Mouse (Mus musculus) lung, postnatal 36 days (tissue): Measurements from ENCODE around the gene Immp2l.

Experiments used
- DNase-seq: peaks from one replicate; pipeline ENCODE4 v3.0.0; 2022; ENCODE audit warnings: mixed read lengths

Immp2l gene

DNA sequence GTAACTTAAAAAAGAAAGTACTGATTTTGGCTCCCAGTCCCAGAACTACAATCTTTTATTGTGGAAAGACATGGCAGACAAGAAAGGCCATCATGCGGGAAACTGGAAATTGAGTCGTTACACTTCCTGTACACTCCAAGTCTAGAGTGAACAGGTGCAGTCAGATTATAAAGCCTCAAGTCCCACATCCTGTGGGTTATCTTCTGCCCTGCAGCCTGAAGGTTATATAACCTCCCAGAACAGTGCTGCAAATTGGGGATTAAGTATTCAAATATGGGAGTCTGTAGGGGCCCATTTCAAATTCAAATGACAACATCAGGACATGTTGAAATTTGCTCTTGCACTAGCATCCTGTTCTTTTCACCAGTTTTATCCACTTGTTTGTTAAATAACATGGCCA is 301.9 kb downstream of the Immp2l start:
- no peak for DNase-seq

GRCm38 (mm10) chr12:41330988-41331671 is 307.2 kb downstream of the Immp2l start:
- no peak for DNase-seq

DNA sequence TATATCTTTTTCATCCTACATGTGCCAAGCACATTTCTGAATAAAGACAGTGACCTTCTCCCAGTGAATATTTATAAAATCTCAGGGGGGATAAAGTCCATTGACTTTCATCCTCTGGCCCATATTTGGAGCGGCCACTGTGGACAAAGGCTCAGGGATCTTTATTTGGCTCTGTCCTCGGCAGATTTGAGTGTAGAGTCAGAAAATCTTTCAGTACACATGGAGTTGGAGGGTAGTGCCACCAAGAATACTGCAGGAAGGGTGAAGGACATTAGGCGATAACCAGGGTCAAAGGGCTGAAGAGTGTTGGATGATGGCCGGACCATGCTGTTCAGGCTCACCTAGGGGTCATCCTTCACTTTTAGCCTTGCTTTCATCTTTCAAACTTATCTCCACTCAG is 321.7 kb downstream of the Immp2l start:
- DNase-seq, result no peak

GRCm38 (mm10) chr12:41347494-41347893 is 323.6 kb downstream of the Immp2l start:
- no peak for DNase-seq

- DNase-seq, result no peak
Measured at GRCm38 (mm10) chr12:41349386-41349785, 325.5 kb downstream of the Immp2l start.

DNA sequence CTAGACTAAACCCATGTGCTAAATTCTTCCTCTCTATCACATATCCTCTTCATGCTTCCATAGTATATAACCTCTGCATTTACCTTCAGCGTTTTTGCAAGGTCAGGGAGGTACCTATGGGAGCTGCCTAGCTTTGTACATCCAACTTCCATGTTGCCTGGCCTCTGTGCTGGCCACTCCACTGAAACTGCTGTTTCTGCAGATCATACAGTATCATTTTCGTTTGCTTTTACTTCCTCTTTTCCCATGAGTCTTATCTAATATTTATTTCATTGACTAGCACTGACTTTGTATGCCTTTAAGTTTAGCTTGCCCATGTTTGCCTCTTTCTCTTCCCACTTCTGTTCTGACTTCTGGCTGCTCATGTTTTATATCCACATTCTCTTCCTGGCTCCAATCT is 325.9 kb downstream of the Immp2l start:
- DNase-seq, result no peak

DNA sequence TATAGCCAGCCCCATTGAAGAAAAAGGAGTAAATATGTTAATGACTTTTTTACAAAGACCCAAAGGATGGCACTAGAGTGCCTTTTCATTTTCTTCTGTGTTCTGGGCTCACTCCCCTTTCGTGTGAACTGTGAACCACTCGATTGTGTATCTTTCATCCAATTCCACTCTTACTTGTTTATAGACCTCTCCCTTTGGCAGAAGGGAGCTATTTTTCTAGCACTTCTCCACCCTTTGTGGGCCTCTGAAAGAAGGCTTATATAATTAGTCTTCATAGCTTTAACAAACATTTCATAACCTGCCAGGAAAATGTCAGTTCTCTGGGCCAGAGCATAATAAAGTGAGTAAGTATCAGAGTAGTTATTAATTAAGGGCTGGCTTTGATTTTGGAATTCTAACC is 327.4 kb downstream of the Immp2l start:
- peak; percentile 3 for DNase-seq

- DNase-seq, result no peak
Measured at GRCm38 (mm10) chr12:41354857-41355256, 331.0 kb downstream of the Immp2l start.

- DNase-seq, result no peak
Measured at GRCm38 (mm10) chr12:41356040-41356439, 332.1 kb downstream of the Immp2l start.

DNA sequence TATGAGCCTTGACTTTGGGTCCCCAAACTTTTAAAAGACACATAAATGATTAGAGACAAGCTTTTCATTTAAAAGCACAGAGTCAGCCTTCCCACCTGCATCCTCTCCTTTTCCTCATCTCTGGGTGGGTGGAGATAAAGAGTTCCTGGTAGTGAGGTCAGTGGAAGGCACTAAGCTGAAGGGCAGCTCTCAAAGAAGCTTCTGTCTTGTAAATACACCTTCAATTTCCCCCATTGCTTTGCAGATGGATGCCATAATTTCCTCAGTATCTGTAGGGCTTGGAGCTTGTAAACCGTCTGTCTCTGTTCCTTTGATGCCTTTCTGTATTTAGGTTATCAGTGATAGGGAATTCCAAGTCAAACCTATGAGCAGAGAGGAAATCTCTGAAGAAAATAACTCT is 362.8 kb downstream of the Immp2l start:
- DNase-seq, result no peak

GRCm38 (mm10) chr12:41394231-41394630 is 370.3 kb downstream of the Immp2l start:
- no peak for DNase-seq

DNA sequence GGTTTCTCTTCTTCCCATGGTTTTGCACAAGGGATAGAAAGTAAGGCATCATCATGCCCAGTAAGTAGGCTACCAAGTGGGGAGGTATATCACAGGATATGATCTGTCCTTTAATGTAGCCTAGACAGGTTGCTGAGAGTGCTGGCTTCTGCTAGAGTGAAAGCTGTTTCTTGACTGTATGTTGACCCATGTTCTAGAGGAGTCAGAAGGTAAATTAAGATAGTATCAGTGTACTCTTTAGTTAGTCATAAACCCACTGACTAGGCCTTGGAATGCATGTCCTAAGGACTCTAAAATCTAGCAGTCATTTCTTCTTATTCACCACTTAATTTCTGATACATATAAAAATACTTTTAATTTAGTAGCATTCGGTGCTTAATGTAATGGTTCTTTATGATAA is 377.2 kb downstream of the Immp2l start:
- DNase-seq, result no peak

- no peak for DNase-seq
Measured at GRCm38 (mm10) chr12:41401923-41402322, 378.0 kb downstream of the Immp2l start.

GRCm38 (mm10) chr12:41409431-41409830 is 385.5 kb downstream of the Immp2l start:
- no peak for DNase-seq

GRCm38 (mm10) chr12:41416635-41417034 is 392.7 kb downstream of the Immp2l start:
- DNase-seq, result peak; percentile 1

GRCm38 (mm10) chr12:41417099-41417498 is 393.2 kb downstream of the Immp2l start:
- peak; percentile 82 for DNase-seq

DNA sequence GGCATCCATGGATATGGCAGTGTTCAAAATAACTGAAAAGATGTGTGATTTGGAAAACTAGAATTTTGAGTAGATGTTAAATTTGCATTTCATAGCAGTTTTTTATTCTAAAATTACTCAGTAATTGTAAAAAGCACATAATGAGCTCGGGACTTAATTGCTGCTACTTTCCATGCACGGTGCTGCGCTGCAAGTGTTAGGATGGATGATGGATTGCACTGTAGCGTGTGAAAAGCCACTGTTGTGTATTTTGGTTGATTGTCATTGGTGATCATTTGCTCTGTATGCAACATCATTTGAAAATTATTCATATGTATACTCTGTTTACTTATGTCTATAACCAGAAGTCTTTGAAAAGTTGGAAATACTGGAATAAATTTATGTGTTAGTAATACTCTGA is 394.1 kb downstream of the Immp2l start:
- DNase-seq, result no peak

DNA sequence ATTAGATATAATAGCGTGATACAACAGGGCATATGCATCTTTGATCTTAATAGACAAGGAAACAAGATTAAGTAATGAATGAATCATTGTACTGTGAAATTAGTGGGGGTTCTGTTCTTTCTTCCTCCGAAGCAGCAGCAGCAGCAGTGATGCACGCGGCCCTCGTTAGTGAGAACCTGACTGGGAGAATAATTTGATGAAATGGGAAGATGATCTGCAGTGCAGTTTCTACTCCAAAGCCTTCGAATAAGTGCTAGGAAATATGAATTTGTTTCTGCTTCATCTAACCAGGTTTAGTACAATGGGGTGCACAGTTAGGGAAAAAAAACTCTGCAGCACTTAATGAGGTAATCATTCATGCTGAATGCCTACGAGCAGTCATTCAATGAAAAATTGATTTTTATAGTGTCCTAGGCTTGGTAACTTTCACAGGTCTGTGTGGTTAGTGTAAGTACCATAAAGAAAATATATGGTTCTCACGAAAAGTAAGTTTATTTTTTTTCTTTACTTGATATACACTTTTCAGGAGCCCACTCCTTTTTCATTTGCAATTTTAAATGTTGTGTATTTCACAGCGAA is 401.3 kb downstream of the Immp2l start:
- DNase-seq, result no peak

GRCm38 (mm10) chr12:41427464-41427863 is 403.6 kb downstream of the Immp2l start:
- no peak for DNase-seq

DNA sequence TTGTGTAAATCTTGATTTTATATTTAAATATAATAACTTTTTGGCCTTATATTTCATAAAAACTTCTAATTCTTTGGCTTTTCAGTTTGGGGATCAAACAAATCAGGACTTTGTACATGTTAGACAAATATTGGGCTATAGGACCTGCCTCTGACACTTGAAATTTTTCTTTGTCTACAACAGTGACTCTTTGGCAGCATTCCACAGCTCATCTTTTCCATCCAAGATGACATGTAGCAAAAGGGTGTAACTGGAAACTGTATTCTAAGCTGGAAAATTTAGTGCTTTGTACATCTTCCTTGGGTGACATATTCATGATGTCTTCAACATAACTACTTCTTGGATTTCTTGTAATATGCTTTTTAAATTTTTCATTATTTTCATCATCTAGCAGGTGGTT is 404.9 kb downstream of the Immp2l start:
- no peak for DNase-seq

DNA sequence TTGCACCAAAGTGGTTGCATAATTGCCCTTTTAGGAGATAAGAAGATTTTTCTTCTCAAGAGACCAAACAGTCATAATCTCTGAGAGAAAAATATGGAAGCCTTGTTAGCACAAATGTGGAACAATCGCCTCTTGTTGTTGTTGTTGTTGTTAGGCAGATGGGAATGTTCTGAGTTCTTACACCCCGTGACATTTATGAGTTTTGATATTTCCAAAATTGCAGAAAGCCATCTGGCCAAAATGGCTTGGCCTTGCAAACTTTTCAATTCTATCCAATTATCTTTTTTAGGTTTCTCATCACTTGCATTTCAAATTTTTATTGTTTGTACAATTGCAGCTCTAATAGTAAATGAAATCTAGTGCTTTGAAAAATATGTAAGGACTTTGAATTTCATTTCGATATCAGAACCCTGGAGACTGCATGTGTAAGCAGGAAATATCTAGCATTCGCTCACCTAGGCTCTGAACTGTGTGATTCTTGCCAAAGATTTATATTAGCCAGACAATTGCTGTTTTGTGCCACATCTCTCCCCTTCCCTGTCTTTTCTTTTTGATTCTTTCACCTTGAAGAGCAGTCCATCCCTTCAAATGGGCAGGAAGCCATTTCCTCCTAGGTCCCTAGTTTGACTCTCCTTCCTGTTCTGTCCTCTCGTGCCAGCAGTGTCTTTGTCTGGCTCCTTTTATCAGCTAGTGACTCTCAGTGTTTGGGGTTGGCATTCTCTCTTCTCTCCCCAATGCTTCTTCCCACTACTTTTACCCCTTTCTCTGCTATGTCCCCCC is 412.5 kb downstream of the Immp2l start:
- no peak for DNase-seq

GRCm38 (mm10) chr12:41438446-41438845 is 414.6 kb downstream of the Immp2l start:
- peak; percentile 22 for DNase-seq

DNA sequence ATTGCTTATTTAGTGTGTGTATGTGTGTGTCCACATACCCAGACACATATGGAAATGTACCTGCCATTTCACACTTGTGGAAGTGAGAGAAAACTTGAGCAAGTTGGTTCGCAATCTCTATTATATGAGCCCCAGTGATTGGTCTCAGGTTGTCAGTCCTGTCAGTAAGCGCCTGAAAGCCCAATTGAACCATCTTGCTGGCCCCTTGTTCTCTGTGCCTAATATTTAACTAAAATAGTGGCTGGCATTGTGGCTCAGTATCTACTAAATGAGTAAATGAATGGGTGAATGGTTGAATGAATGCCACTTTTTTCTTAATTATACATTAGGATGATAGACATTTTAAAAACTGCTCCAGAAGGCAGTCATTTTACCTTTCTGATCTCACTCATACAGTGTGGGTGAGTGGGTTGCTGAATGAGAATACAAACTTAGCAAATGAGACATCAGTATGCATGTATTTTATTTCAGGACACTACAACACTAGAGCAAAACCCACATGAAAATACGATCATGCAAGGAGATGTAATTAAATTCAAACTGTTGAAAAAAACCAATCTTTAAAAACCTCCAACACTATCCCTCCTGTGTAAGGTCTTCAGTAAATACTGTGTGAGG is 444.6 kb downstream of the Immp2l start:
- no peak for DNase-seq
